Mouse (Mus musculus) brain, adult 2 months (tissue): ENCODE measurements at regions not wholly inside any gene's neighbourhood (a gene's known extent, or its start where the extent isn't known, plus 50 kb on each side); places are given as distances from the start of the nearest gene placed in this dataset.
"Not testable (repeated sequence)": the region's sequence is repeated elsewhere in the genome, so short reads cannot be mapped to it uniquely, and the experiment has no call there.

ENCODE experiments used
- DNase-seq: peaks from one replicate; pipeline ENCODE4 v3.0.0; 2011; ENCODE audit warnings: low read depth, low spot score

GRCm38 (mm10) chr14:120741492-120742054, 169.5 kb upstream of the Ipo5 start:
- no peak for DNase-seq

GRCm38 (mm10) chr14:120754011-120754410, 157.0 kb upstream of the Ipo5 start:
- DNase-seq, result no peak

DNA sequence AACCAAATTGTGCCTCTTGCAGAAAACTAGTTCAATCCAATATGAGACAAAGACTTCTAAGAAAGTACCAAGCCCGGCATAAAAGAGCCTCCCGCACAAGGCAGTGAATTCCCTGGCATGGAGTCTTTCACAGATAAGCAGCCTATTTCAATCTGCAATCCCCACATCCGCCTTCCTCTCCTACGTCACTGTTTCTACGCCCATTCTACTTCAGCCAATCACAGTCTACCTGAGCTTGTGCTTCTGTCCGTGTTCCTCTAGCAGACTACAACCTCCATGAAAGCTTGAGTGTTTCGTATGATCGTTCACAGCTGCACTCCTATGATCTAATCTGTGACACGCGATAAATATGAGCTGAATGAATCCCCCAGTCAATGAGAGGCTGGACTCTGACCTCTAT, 155.6 kb upstream of the Ipo5 start:
- DNase-seq, result peak; percentile 57

GRCm38 (mm10) chr14:120758200-120758830, 152.7 kb upstream of the Ipo5 start:
- DNase-seq, result no peak

- no peak for DNase-seq
Measured at GRCm38 (mm10) chr14:120762168-120762567, 148.9 kb upstream of the Ipo5 start.

DNA sequence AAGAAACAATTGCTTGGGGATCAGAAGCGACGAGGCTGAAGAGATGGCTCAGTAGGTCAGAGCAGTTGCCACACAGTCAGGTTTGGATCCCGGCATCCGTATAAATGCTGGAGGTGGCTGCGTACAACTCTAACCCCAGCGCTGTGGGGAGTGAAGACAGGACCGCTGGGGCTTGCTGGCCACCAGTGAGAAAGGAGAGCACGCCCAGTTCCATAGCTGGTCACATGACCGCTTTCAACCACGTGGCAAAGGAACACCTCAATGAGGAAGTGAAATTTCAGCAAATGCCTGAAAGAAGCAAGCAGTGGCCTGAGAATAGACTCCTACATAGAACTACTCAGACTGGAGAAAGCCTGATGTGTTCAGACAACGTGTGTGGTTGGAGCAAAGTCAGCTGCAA, 148.3 kb upstream of the Ipo5 start:
- DNase-seq, result peak; percentile 57

GRCm38 (mm10) chr14:120763796-120764195, 147.2 kb upstream of the Ipo5 start:
- peak; percentile 75 for DNase-seq

- peak; percentile 54 for DNase-seq
Measured at GRCm38 (mm10) chr14:120764386-120764785, 146.6 kb upstream of the Ipo5 start.

DNA sequence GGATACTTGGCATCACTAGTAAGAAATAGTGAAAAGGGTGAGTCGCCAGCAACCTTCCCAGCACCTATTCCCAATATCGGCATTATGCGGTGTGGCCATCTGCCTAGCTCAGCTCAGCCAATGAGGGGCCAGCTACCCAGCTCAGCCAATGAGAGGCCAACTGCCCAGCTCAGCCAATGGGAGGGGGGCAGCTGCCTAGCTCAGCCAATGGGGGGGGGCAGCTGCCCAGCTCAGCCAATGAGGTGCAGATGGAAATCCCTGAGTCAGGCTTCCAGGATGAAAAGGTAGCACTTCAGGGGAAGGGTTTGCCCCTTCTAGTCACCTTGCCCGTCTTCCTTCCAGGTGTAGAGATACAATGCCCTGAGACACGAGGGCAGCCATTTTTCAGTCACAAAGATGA, 144.6 kb upstream of the Ipo5 start:
- no peak for DNase-seq

GRCm38 (mm10) chr14:120770579-120770978, 140.4 kb upstream of the Ipo5 start:
- no peak for DNase-seq

DNA sequence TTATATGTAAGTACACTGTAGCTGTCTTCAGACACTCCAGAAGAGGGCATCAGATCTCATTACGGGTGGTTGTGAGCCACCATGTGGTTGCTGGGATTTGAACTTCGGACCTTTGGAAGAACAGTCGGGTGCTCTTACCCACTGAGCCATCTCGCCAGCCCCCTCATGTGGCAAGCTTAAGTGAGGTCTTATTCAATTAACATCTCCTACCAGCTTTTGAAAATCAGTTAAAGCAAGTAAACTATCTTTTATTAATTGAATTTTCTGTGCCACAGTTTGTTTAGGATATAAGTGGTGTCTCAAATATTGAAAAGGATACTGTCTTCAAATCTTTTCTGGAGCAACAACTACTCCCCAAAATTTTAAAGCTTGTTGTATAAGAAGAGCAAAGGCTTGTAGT, 138.0 kb upstream of the Ipo5 start:
- not testable (repeated sequence) for DNase-seq

- DNase-seq, result peak; percentile 73
Measured at GRCm38 (mm10) chr14:120791828-120792554, 119.0 kb upstream of the Ipo5 start.

GRCm38 (mm10) chr14:120797916-120798490, 113.0 kb upstream of the Ipo5 start:
- peak; percentile 43 for DNase-seq

GRCm38 (mm10) chr14:120803191-120803590, 107.8 kb upstream of the Ipo5 start:
- DNase-seq, result no peak

GRCm38 (mm10) chr14:120803739-120804138, 107.3 kb upstream of the Ipo5 start:
- no peak for DNase-seq

DNA sequence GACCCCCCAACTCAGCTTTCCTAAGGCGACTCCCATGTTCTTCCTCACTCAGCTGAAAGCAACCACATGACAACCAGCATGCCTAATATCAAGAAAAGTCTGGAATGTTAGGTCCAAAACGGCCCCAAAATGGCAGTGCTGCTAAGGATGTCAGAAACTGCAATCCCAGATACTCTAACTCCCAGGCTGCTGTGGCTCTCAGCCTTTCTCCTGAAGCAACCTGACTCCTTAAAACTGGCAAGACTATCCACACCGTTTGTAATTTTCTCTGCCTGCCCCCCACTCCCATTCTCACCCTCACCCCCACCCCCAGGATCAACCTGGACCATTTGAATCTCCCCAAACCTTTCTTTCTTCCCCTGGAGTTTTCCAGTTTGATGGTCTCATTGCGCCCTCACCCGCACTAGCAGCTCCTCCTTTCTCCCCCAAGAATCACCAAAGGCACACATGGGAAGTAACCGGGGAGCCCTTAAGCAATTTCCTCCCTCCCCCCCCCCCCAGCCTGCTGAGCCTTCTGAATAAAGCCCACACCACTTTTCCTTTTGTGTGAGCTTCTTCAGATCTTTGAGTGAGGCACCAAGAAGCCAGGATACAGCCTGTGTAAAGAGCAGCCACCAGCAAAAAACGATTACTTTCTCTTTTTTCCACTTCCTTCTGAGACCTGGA, 106.7 kb upstream of the Ipo5 start:
- no peak for DNase-seq

- DNase-seq, result no peak
Measured at GRCm38 (mm10) chr14:120805137-120805536, 105.9 kb upstream of the Ipo5 start.

- not testable (repeated sequence) for DNase-seq
Measured at GRCm38 (mm10) chr14:120805816-120806552, 105.0 kb upstream of the Ipo5 start.

DNA sequence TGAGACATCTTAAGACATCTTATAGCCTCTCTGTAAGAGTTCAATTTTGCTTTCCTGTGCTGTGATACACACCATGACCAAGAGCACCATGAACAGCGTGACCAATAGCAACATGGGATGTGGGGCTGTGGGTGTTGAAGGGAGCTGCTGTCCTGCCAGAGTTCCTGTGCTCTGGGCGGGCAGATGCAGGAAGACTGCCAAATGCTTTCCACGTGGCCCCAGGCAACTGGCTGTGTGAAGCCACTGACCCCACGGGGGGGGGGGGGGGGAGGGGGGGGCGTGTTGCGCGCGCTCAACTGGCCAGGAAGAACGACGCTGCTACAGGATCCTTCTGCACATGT, 104.5 kb upstream of the Ipo5 start:
- DNase-seq, result no peak

DNA sequence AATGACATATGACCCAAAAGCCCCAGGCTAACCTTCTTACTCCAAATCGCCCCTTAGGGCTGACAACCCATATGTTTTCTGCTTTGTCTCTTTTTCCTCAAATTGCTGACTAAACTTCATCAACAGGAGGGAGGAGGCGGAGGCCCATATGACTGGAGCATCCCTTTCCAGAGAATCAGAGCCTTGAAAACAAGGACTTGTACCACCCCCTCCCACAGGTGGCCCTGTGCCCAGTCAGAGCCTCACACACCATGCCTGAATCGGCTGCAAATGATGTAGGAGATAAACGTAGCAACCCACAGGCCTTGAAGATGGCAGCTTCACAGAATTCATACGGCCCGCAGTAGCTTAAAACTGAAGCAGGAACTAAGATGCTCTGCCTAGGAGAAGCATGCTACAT, 101.7 kb upstream of the Ipo5 start:
- peak; percentile 91 for DNase-seq

DNA sequence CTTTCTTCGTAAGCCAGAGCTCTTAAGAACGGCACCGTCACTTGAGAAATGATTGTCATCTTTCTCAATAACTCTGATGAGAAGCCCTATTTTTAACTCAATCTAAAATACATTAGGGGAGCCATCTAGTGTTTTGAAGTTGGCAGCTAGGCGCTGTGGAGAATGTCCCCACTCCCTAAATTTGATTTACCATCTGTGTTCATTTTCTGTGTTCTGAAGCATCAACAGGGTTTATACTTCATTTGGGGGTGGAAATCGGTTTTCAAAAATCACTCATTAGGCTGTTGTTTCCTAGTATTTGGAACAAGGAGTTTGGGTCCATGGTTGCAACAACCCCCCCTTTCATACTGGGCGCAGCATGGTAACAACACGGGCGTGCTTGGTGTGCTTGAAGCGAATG, 97.1 kb upstream of the Ipo5 start:
- DNase-seq, result peak; percentile 43

DNA sequence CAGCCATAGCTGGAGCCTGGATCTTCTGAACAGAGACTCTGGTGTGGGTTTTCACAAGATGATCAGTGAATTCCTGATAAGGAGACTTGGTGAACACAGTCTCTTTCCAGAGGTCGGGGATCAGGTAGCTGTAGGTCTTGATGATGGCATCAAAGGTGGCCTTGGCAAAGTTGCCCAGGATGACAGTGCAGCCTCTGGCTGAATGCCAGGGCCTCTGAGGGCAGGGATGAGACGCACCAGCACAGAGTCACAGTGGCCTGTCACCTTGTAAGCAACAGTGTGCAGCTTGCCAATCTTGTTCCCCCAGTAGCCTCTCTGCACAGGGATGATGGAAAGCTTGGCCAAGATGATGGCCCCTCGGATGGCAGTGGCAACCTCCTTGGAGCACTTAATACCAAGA, 95.9 kb upstream of the Ipo5 start:
- DNase-seq, result not testable (repeated sequence)
